Mouse (Mus musculus): Measurements from ENCODE around the gene Apba3. TPM values are rescaled to one million over a fixed set of nuclear protein-coding genes. Genes with fewer than 3 reads are reported as not detected.

The Apba3 gene
- polyA plus RNA-seq, 1 experiment from 2014 or later, result 45.3 TPM

DNA sequence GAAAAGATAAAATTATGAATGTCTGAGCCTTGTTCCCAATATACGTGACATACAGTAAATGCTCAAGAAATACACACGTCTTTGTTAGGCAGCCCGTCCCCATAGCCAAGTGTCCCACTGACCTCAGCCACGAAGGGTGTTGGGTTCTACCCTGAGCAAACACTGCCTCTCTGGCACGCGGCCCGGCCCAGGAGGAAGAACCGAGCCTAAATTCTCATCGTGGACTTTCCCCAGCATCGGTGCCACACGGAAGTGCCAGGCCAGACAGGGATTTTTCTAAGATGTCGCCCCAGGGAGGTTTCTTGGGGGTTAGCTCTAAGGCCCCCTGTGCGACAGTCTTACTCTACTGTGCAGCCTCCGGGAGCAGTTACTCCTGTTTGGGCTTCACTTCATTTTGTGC, 23.1 kb downstream of the Apba3 start:
- peaks cover 25% of the 10 kb centered on the region for H3K4me1 ChIP-seq (ENCODE audit: control insufficient read depth, insufficient read depth, low read length)
- no peak overlapping the region for H3K9ac ChIP-seq (ENCODE audit: low read length)

DNA sequence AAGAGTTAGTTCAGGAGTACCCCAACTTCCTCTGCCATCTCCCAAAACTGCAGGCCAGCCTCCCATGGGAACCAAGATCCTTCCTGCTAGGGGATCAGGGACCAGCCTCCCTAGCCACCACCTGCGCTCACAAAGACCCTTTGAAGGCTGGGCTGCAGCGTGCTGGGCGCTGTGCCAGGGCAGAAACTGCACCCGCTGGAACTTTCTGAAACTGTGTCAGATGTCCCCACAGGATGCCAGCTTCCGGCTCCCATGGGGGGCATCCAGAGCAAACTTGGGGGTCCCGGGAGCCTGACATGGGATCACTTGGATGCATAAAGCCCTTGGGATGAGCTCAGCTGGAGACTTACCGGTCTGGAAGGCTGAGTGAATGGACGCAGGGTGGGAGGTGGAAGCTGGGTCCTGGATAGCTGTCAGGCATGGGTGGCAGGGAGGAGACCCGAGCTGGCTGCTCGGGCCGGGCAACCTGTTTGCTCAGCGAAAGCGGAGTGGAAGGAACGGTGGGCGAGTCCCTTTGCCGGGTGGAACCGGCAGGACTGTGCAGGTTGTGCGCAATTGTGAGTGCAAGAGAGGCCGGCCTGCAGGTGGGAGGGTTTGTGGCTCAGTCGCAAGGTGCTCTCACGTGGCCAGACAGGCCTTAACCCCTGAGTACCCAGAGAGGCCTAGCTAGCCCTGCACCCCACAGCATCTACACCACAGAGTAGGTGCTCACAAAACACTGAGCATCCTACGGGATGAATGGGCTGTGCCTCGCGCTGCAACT, 24.1 kb downstream of the Apba3 start:
- no peak overlapping the region for H3K4me3 ChIP-seq (ENCODE audit: low read depth, low read length)

More for the DNA sequence above, 23.1 kb downstream of the Apba3 start:
- H3K4me2 ChIP-seq (ENCODE audit: low read depth, severe bottlenecking), result no peak overlapping the region
- ATAC-seq (ENCODE audit: insufficient number of reproducible peaks, low FRiP score, low TSS enrichment, low read depth), result no peak
- H3K27me3 ChIP-seq (ENCODE audit: control insufficient read depth, insufficient read depth, low read length), result peaks cover 28% of the 10 kb centered on the region
- H3K27ac ChIP-seq (replicated peaks; ENCODE audit: low read depth, low read length), result no peak overlapping the region
- H3K36me3 ChIP-seq (ENCODE audit: control insufficient read depth, insufficient read depth, low read length), result no peaks in the 10 kb centered on the region
- H3K4me3 ChIP-seq (ENCODE audit: low read depth, low read length), result no peak overlapping the region
- 61% methylated on average over 14 of the region's 14 CpGs for WGBS
- DNase-seq (ENCODE audit: low spot score), result no peak
- no peaks in the 10 kb centered on the region for H3K9me3 ChIP-seq (ENCODE audit: control insufficient read depth, low read length)

DNA sequence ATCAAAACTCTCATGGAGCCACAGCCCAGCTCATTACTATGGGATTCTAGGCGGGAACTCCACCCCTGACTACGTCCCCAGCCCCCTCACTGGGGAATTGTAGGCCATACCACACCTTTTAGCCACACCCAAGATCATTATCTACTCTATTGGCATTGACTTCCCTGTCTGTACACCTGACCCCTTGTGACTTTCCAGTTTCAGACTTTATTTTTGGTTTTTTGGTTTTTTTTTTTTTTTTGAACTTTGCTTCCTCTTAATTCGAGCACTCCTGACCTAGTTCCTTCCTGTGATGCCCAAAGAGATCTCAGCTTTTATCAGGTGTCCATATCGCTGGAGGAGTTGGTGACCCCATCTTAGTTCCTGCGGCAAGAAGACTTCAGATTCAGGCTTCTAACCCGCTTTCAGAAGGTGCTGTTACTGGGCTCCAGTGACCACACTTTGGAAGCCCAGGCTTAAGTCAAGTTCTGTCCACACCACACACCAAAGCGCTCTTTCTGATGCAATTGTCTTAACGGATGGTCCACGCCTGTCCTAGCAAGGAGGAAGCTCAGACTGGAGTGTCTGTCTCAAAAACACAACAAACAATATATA, 24.8 kb downstream of the Apba3 start, which contains the start of gene Tjp3:
Gene Tjp3, minus strand, starts transcription at position 71 of the 594 bp plus-strand sequence.
- Histone ChIP-seq H3K9ac (ENCODE audit: low read length) (no peak within 1 kb of the TSS), H3K36me3 (ENCODE audit: control insufficient read depth, insufficient read depth, low read length) (peaks cover 4% of the 10 kb centered on the region; the same call in 1 of the 2 replicates), H3K4me1 (ENCODE audit: control insufficient read depth, insufficient read depth, low read length) (peaks cover 20% of the 10 kb centered on the region), H3K4me2 (ENCODE audit: low read depth, severe bottlenecking) (peak within 1 kb of the TSS; percentile 94; the same call in 1 of the 2 replicates), H3K9me3 (ENCODE audit: control insufficient read depth, low read length) (no peaks in the 10 kb centered on the region), H3K27me3 (ENCODE audit: control insufficient read depth, insufficient read depth, low read length) (peaks cover 19% of the 10 kb centered on the region), H3K4me3 (ENCODE audit: low read depth, low read length) (no peak within 1 kb of the TSS; the same call in 1 of the 2 replicates), H3K27ac (replicated peaks; ENCODE audit: low read depth, low read length) (no peak within 1 kb of the TSS)
- no peak for DNase-seq (ENCODE audit: low spot score)
- 73% methylated on average over 9 of the region's 9 CpGs for WGBS
- ATAC-seq (ENCODE audit: insufficient number of reproducible peaks, low FRiP score, low TSS enrichment, low read depth), result no peak

More for the DNA sequence above, 24.1 kb downstream of the Apba3 start:
- H3K4me1 ChIP-seq (ENCODE audit: control insufficient read depth, insufficient read depth, low read length), result peaks cover 20% of the 10 kb centered on the region
- no peak for ATAC-seq (ENCODE audit: insufficient number of reproducible peaks, low FRiP score, low TSS enrichment, low read depth)
- WGBS, result 17% methylated on average over 24 of the region's 24 CpGs
- no peak for DNase-seq (ENCODE audit: low spot score)
- peaks cover 19% of the 10 kb centered on the region for H3K27me3 ChIP-seq (ENCODE audit: control insufficient read depth, insufficient read depth, low read length)
- no peaks in the 10 kb centered on the region for H3K9me3 ChIP-seq (ENCODE audit: control insufficient read depth, low read length)
- no peak overlapping the region for H3K9ac ChIP-seq (ENCODE audit: low read length)
- peaks cover 2% of the 10 kb centered on the region; the same call in 1 of the 2 replicates for H3K36me3 ChIP-seq (ENCODE audit: control insufficient read depth, insufficient read depth, low read length)
- H3K4me2 ChIP-seq (ENCODE audit: low read depth, severe bottlenecking), result no peak overlapping the region
- H3K27ac ChIP-seq (replicated peaks; ENCODE audit: low read depth, low read length), result no peak overlapping the region

DNA sequence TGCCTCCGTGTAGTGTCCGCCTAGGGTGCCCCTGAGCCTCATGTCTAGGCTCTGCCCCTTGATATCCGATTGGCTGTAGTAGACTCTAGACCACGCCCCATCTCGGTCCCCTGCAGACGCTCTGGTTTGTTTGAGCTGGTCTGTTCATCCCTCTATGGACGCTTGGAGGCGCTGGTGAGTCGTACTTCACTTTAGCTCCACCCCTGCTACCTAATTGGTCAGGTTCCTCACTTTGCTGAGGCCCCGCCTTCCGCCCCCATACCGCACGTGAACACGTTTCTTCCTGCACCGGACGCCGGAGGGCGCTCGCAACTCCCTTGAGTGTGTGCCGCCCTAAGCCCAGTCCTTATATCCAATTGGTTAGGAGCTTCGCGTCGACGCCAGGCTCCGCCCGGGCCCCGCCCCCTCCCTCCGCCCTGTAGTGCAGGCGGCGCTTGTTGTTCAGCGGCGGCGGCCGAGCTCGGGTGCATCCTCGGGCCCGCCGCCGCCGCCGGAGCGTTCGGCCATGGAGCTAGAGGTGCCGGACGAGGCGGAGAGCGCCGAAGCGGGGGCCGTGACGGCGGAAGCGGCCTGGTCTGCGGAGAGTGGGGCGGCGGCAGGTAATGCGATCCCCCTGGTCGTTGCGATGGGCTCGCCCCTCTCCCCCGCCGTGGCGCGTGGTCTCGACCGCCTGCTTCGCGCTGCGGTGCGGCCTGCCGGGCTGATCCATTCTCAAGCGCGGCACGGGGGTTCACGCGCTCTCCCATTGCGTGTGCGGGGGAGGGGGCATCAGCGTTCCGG, 26.0 kb downstream of the Apba3 start, which contains the start of gene Pip5k1c:
Gene Pip5k1c, plus strand, starts transcription at position 410 of the 780 bp plus-strand sequence.
- DNase-seq (ENCODE audit: low spot score), result peak; percentile 99
- H3K4me1 ChIP-seq (ENCODE audit: control insufficient read depth, insufficient read depth, low read length), result peaks cover 20% of the 10 kb centered on the region
- H3K27ac ChIP-seq (replicated peaks; ENCODE audit: low read depth, low read length), result peak within 1 kb of the TSS; percentile 72
- H3K4me3 ChIP-seq (ENCODE audit: low read depth, low read length), result peak within 1 kb of the TSS; percentile 73
- 1% methylated on average over 74 of the region's 80 CpGs for WGBS
- peak within 1 kb of the TSS; percentile 94 for H3K4me2 ChIP-seq (ENCODE audit: low read depth, severe bottlenecking)
- ATAC-seq (ENCODE audit: insufficient number of reproducible peaks, low FRiP score, low TSS enrichment, low read depth), result peak; percentile 92
- H3K36me3 ChIP-seq (ENCODE audit: control insufficient read depth, insufficient read depth, low read length), result peaks cover 4% of the 10 kb centered on the region; the same call in 1 of the 2 replicates
- H3K27me3 ChIP-seq (ENCODE audit: control insufficient read depth, insufficient read depth, low read length), result peaks cover 19% of the 10 kb centered on the region
- no peaks in the 10 kb centered on the region for H3K9me3 ChIP-seq (ENCODE audit: control insufficient read depth, low read length)
- H3K9ac ChIP-seq (ENCODE audit: low read length), result peak within 1 kb of the TSS; percentile 88

DNA sequence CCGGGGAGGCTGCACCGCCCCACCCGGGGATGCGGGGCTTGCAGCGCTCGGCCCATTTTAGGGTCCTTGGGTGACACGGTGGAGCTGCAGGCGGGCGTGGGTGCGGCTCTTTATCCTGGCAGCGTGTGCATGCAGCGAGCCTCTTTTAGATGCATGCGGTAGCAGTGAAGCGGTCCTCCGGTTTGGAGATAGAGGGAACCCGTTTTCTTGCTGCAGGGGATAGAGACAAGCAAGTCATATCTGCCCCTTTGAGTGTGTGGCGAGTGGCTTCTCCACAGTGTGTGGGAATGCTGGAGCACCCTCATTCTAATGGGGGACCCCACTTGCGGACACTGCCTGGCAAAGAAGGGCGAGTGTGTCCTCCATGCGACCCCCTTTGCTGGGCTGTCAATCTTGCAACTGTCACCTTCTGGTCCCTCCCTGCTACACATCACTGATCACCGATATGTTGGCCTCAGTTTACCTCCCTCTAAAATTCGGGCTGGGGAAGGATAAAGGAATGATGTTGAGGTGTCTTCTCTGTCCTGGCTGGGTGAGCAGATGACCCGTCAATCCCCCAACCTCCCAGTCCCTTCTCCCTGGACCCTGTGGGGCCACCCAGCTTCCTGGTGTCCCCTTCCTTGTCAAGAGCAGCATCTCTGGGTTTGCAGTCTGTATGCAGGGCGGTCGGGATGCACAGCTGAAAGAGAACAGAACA, 26.7 kb downstream of the Apba3 start:
- Histone ChIP-seq H3K9me3 (ENCODE audit: control insufficient read depth, low read length) (no peaks in the 10 kb centered on the region), H3K4me3 (ENCODE audit: low read depth, low read length) (peak overlapping the region; percentile 73), H3K36me3 (ENCODE audit: control insufficient read depth, insufficient read depth, low read length) (peaks cover 4% of the 10 kb centered on the region; the same call in 1 of the 2 replicates), H3K4me2 (ENCODE audit: low read depth, severe bottlenecking) (peak overlapping the region; percentile 94), H3K4me1 (ENCODE audit: control insufficient read depth, insufficient read depth, low read length) (peaks cover 20% of the 10 kb centered on the region), H3K9ac (ENCODE audit: low read length) (peak overlapping the region; percentile 88), H3K27me3 (ENCODE audit: control insufficient read depth, insufficient read depth, low read length) (peaks cover 19% of the 10 kb centered on the region), H3K27ac (replicated peaks; ENCODE audit: low read depth, low read length) (no peak overlapping the region)
- DNase-seq (ENCODE audit: low spot score), result no peak
- 6% methylated on average over 25 of the region's 25 CpGs for WGBS
- no peak for ATAC-seq (ENCODE audit: insufficient number of reproducible peaks, low FRiP score, low TSS enrichment, low read depth)

DNA sequence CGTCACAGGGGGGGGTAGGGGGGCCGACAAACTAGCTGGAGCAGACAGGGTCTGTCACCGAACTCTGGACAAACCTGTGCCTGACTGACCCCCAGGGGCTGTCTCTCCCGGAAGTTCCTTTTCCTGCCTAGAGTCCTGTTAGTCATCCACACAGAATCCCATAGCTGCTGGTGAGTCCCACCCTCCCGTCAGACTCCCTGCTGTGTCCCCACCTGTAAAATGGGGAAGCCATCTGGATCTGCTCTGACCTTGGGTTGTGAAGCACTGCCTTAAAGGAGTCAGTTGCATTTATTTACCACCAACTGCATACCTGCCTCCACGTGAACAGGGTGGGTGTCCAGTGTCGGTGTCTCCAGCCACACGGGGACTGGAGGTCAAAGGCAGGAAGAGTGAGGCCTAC, 27.7 kb downstream of the Apba3 start:
- WGBS, result 49% methylated on average over 8 of the region's 8 CpGs
- peaks cover 19% of the 10 kb centered on the region for H3K27me3 ChIP-seq (ENCODE audit: control insufficient read depth, insufficient read depth, low read length)
- no peak for ATAC-seq (ENCODE audit: insufficient number of reproducible peaks, low FRiP score, low TSS enrichment, low read depth)
- H3K9me3 ChIP-seq (ENCODE audit: control insufficient read depth, low read length), result no peaks in the 10 kb centered on the region
- H3K36me3 ChIP-seq (ENCODE audit: control insufficient read depth, insufficient read depth, low read length), result peaks cover 4% of the 10 kb centered on the region; the same call in 1 of the 2 replicates
- H3K9ac ChIP-seq (ENCODE audit: low read length), result peak overlapping the region; percentile 88; the same call in 1 of the 2 replicates
- H3K27ac ChIP-seq (replicated peaks; ENCODE audit: low read depth, low read length), result no peak overlapping the region
- H3K4me2 ChIP-seq (ENCODE audit: low read depth, severe bottlenecking), result peak overlapping the region; percentile 94; the same call in 1 of the 2 replicates
- H3K4me1 ChIP-seq (ENCODE audit: control insufficient read depth, insufficient read depth, low read length), result peaks cover 20% of the 10 kb centered on the region
- peak overlapping the region; percentile 73 for H3K4me3 ChIP-seq (ENCODE audit: low read depth, low read length)
- no peak for DNase-seq (ENCODE audit: low spot score)

DNA sequence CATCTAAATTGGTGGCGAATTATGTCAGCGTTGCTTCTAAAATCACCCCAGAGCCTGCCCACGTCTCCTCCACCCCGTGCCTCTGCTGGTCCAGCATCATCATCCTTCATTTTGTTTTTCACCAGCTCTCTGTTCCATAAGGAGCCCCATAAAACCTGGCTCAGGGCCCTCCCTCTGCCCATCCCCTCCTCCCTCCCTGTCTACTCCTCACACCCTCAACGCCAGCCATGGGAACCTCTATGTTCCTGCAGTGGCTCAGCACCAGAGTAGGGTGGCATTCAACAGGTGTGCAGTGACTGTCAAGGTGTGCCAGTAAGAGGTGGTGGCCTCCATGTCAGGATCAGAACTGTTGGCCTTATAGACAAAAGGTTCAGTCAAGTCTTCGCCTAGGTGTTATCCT, 28.4 kb downstream of the Apba3 start:
- no peak overlapping the region for H3K4me3 ChIP-seq (ENCODE audit: low read depth, low read length)
- WGBS, result 92% methylated on average over 6 of the region's 6 CpGs
- no peak overlapping the region for H3K27ac ChIP-seq (replicated peaks; ENCODE audit: low read depth, low read length)
- DNase-seq (ENCODE audit: low spot score) (no peak), ATAC-seq (ENCODE audit: insufficient number of reproducible peaks, low FRiP score, low TSS enrichment, low read depth) (no peak)
- peak overlapping the region; percentile 15; the same call in 1 of the 2 replicates for H3K4me2 ChIP-seq (ENCODE audit: low read depth, severe bottlenecking)
- peaks cover 20% of the 10 kb centered on the region for H3K4me1 ChIP-seq (ENCODE audit: control insufficient read depth, insufficient read depth, low read length)
- peaks cover 4% of the 10 kb centered on the region; the same call in 1 of the 2 replicates for H3K36me3 ChIP-seq (ENCODE audit: control insufficient read depth, insufficient read depth, low read length)
- no peak overlapping the region for H3K9ac ChIP-seq (ENCODE audit: low read length)
- peaks cover 13% of the 10 kb centered on the region for H3K27me3 ChIP-seq (ENCODE audit: control insufficient read depth, insufficient read depth, low read length)
- no peaks in the 10 kb centered on the region for H3K9me3 ChIP-seq (ENCODE audit: control insufficient read depth, low read length)

Data from limb, embryonic 11.5 days (tissue).